Mouse (Mus musculus): Measurements from ENCODE around the gene Stil. TPM values are rescaled to one million over a fixed set of nuclear protein-coding genes. Genes with fewer than 3 reads are reported as not detected.
"Not testable (repeated sequence)": the region's sequence is repeated elsewhere in the genome, so short reads cannot be mapped to it uniquely, and the experiment has no call there.

The Stil gene
- total RNA-seq (2015; ENCODE audit: low replicate concordance) (9.4 and 17.6 TPM in 2 replicates), total RNA-seq (2017; ENCODE audit: low replicate concordance) (20.1 and 22.8 TPM in 2 replicates)

GRCm38 (mm10) chr4:114999773-115000428 is at the start of gene Stil:
Stil (plus strand) TSS chr4:115000159.
- peak; percentile 97 for ATAC-seq (replicated peaks; ENCODE audit: low FRiP score, poor library complexity, severe bottlenecking)

- ATAC-seq (replicated peaks; ENCODE audit: low FRiP score, poor library complexity, severe bottlenecking), result no peak
Observed at GRCm38 (mm10) chr4:114953172-114953571, 46.8 kb upstream of the Stil start.

GRCm38 (mm10) chr4:114957403-114957802 is 42.6 kb upstream of the Stil start:
- no peak for ATAC-seq (replicated peaks; ENCODE audit: low FRiP score, poor library complexity, severe bottlenecking)

GRCm38 (mm10) chr4:114958231-114958630 is 41.7 kb upstream of the Stil start:
- no peak for ATAC-seq (replicated peaks; ENCODE audit: low FRiP score, poor library complexity, severe bottlenecking)

- ATAC-seq (replicated peaks; ENCODE audit: low FRiP score, poor library complexity, severe bottlenecking), result no peak
Observed at GRCm38 (mm10) chr4:114958786-114959185, 41.2 kb upstream of the Stil start.

GRCm38 (mm10) chr4:114959533-114959932 is 40.4 kb upstream of the Stil start:
- no peak for ATAC-seq (replicated peaks; ENCODE audit: low FRiP score, poor library complexity, severe bottlenecking)

GRCm38 (mm10) chr4:114960881-114961280 is 39.1 kb upstream of the Stil start:
- ATAC-seq (replicated peaks; ENCODE audit: low FRiP score, poor library complexity, severe bottlenecking), result not testable (repeated sequence)

GRCm38 (mm10) chr4:114970736-114971135 is 29.2 kb upstream of the Stil start:
- no peak for ATAC-seq (replicated peaks; ENCODE audit: low FRiP score, poor library complexity, severe bottlenecking)

- ATAC-seq (replicated peaks; ENCODE audit: low FRiP score, poor library complexity, severe bottlenecking), result no peak
Observed at GRCm38 (mm10) chr4:114973229-114973740, 26.7 kb upstream of the Stil start.

GRCm38 (mm10) chr4:114982619-114983018 is 17.3 kb upstream of the Stil start:
- ATAC-seq (replicated peaks; ENCODE audit: low FRiP score, poor library complexity, severe bottlenecking), result no peak

- ATAC-seq (replicated peaks; ENCODE audit: low FRiP score, poor library complexity, severe bottlenecking), result no peak
Observed at GRCm38 (mm10) chr4:114983020-114983419, 16.9 kb upstream of the Stil start.

- peak; percentile 56 for ATAC-seq (replicated peaks; ENCODE audit: low FRiP score, poor library complexity, severe bottlenecking)
Observed at GRCm38 (mm10) chr4:114986211-114986590, 13.8 kb upstream of the Stil start.

GRCm38 (mm10) chr4:114986591-114987432 is 13.1 kb upstream of the Stil start, which contains the start of gene Cmpk1:
Cmpk1 (minus strand) TSS chr4:114987241.
- peak; percentile 89 for ATAC-seq (replicated peaks; ENCODE audit: low FRiP score, poor library complexity, severe bottlenecking)

- no peak for ATAC-seq (replicated peaks; ENCODE audit: low FRiP score, poor library complexity, severe bottlenecking)
Observed at GRCm38 (mm10) chr4:114994218-114994617, 5.7 kb upstream of the Stil start.

GRCm38 (mm10) chr4:114997051-114997450 is 2.9 kb upstream of the Stil start:
- no peak for ATAC-seq (replicated peaks; ENCODE audit: low FRiP score, poor library complexity, severe bottlenecking)

- no peak for ATAC-seq (replicated peaks; ENCODE audit: low FRiP score, poor library complexity, severe bottlenecking)
Observed at GRCm38 (mm10) chr4:114999445-114999772, 550 bp upstream of the Stil start.

GRCm38 (mm10) chr4:115000429-115000795 is 453 bp downstream of the Stil start:
- ATAC-seq (replicated peaks; ENCODE audit: low FRiP score, poor library complexity, severe bottlenecking), result peak; percentile 8; the same call in 1 of the 2 replicates

- ATAC-seq (replicated peaks; ENCODE audit: low FRiP score, poor library complexity, severe bottlenecking), result no peak
Observed at GRCm38 (mm10) chr4:115014276-115014675, 14.3 kb downstream of the Stil start.

- no peak for ATAC-seq (replicated peaks; ENCODE audit: low FRiP score, poor library complexity, severe bottlenecking)
Observed at GRCm38 (mm10) chr4:115019997-115020396, 20.0 kb downstream of the Stil start.

- no peak for ATAC-seq (replicated peaks; ENCODE audit: low FRiP score, poor library complexity, severe bottlenecking)
Observed at GRCm38 (mm10) chr4:115035043-115035442, 35.1 kb downstream of the Stil start.

- peak; percentile 74 for ATAC-seq (replicated peaks; ENCODE audit: low FRiP score, poor library complexity, severe bottlenecking)
Observed at GRCm38 (mm10) chr4:115038242-115038641, 38.3 kb downstream of the Stil start.

Data from erythroblast, adult 5-6 weeks (primary cell).